Mouse (Mus musculus): Measurements from ENCODE around the gene Wdr73.

DNA sequence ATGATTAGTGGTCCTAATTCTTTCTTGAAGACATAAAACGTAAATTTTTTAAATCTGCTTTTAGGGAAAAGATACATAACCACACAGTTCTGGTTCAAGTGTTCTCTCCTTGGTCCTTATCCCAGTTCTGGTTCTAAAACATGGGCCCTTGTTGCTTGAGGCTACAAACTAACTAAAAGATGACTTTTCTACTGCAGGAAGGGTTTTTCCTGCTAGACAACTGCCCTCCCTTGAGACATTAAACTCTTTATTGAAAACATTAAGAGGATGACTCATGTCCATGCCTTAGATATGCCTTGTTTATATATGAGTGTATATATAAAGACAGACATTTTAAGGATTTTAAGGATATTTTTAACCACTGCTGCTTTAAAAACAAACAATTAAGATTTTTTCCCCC, 57.9 kb downstream of the Wdr73 start:
- TF ChIP-seq POLR2A (IDR thresholded peaks at IDR 0.05; ENCODE audit: borderline replicate concordance, low read depth, low read length) (no peak), CTCF (IDR thresholded peaks at IDR 0.05; ENCODE audit: low read depth, low read length) (no peak)

All from bone marrow macrophage, adult 2 months (primary cell).